Mouse (Mus musculus) lung, postnatal 0 days (tissue): ENCODE data around the gene Skor1. TPM values are rescaled to one million over a fixed set of nuclear protein-coding genes. Genes with fewer than 3 reads are reported as not detected.

ENCODE experiments used
- ATAC-seq: fragments of 200-750 bp; cut with Nextera tagmentation; 2 replicates; pipeline ENCODE4 v1.8.0; 2017; ENCODE audit warnings: moderate library complexity
- DNase-seq: peaks from one replicate; pipeline ENCODE4 v3.0.0-alpha.2; 2016; ENCODE audit warnings: low spot score
- H3K27ac ChIP-seq: fragments of 300-500 bp; sonication (generic); 2 replicates; pipeline ENCODE4 v1.5.1; 2014; ENCODE audit warnings: antibody characterized with exemption, mild to moderate bottlenecking, low read length, mixed read lengths
- H3K27me3 ChIP-seq: fragments of 300-500 bp; sonication (generic); replicated peaks from 2 replicates; pipeline ENCODE4 v1.6.1; 2014; ENCODE audit warnings: low read length, mixed read lengths; ENCODE audit not compliant: insufficient read depth
- H3K36me3 ChIP-seq: fragments of 300-500 bp; sonication (generic); 2 replicates; pipeline ENCODE4 v1.6.1; 2014; ENCODE audit warnings: low read length, mixed read lengths; ENCODE audit not compliant: insufficient read depth
- H3K4me1 ChIP-seq: fragments of 300-500 bp; sonication (generic); 2 replicates; pipeline ENCODE4 v1.6.1; 2014; ENCODE audit warnings: antibody characterized with exemption, low read depth, low read length, mixed read lengths; ENCODE audit not compliant: insufficient read depth
- H3K4me2 ChIP-seq: fragments of 300-500 bp; sonication (generic); replicated peaks from 2 replicates; pipeline ENCODE4 v1.6.1; 2014; ENCODE audit warnings: low read depth, mild to moderate bottlenecking, low read length, moderate library complexity, mixed read lengths
- H3K4me3 ChIP-seq: fragments of 300-500 bp; sonication (generic); 2 replicates; pipeline ENCODE4 v1.5.1; 2014; ENCODE audit warnings: low read depth, low read length
- H3K9ac ChIP-seq: fragments of 300-500 bp; sonication (generic); replicated peaks from 2 replicates; pipeline ENCODE4 v1.6.1; 2014; ENCODE audit warnings: low read depth, mild to moderate bottlenecking
- H3K9me3 ChIP-seq: fragments of 300-500 bp; sonication (generic); 2 replicates; pipeline ENCODE4 v1.6.1; 2016; ENCODE audit warnings: low read length, mixed read lengths
- CTCF ChIP-seq: IDR thresholded peaks from 2 replicates; pipeline ENCODE4 v1.5.1; 2016; ENCODE audit warnings: antibody characterized with exemption, mild to moderate bottlenecking
- EP300 ChIP-seq: IDR thresholded peaks from 2 replicates; pipeline ENCODE4 v1.6.1; 2016; ENCODE audit warnings: antibody characterized with exemption, mild to moderate bottlenecking, control low read depth
- WGBS: fragments of 180-500 bp; shearing (Covaris S2); extraction: QIAGEN DNeasy Blood & Tissue Kit; methylation state at CpG from one replicate; pipeline ENCODE4 v1.1.7; 2014; 5-methylcytosine and 5-hydroxymethylcytosine counted together
- polyA plus RNA-seq: library from polyadenylated mRNA; unstranded; fragments of >200 nt; fragmentation: Nextera tagmentation; extraction: Ambion mirVana; gene quantifications from 2 replicates; pipeline ENCODE4 v1.2.1, GENCODE M21; 2015

Skor1 gene
- polyA plus RNA-seq, 1 experiment from 2014 or later: 0.04 TPM

DNA sequence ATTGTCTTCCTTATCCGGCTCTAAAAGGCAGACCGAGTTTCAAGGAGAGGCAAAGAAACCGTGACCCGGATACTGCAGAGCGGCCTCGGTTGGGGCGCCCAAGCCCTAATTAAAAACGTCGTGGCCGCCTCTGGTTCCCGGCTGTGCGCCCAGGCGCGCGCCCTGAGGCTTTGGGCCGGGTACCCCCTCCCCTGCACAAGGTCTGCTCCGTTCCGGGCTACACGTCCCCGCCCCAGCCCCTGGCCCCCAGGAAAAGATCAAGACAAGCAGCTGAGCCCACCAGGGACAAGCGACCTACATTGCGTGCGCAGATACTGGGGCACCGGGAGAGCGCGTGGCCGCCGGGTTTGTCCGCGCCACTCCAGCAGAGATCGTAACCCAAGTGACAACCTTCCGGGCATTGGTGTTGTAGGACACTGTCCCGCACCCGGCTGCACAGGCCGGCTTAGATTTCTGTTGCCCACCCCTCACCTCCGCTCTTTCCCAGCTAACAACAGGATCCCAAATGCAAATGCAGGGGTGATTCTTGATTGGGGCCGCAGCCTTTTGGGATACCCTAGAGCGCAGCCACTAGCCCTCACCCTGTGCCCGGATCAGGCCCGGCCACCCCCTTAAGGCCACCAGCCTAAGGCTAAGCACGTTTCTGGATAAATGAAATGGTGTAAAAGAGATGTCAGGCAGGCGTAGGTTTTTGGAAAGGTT is 6.3 kb downstream of the Skor1 start:
- Histone ChIP-seq H3K9me3 (no peaks in the 10 kb centered on the region), H3K36me3 (no peaks in the 10 kb centered on the region), H3K27me3 (peaks cover 97% of the 10 kb centered on the region), H3K9ac (no peak overlapping the region), H3K4me2 (no peak overlapping the region), H3K4me3 (no peak overlapping the region; the same call in 1 of the 2 replicates), H3K27ac (no peak overlapping the region), H3K4me1 (peaks cover 8% of the 10 kb centered on the region)
- no peak for DNase-seq
- no peak for TF ChIP-seq EP300
- TF ChIP-seq CTCF: no peak
- no peak for ATAC-seq
- WGBS: under 1% methylated on average over 42 of the region's 42 CpGs

- H3K27me3 ChIP-seq: peaks cover 97% of the 10 kb centered on the region
- WGBS: 2% methylated on average over 24 of the region's 24 CpGs
- no peaks in the 10 kb centered on the region for H3K36me3 ChIP-seq
- no peaks in the 10 kb centered on the region for H3K9me3 ChIP-seq
- peaks cover 3% of the 10 kb centered on the region; the same call in 1 of the 2 replicates for H3K4me1 ChIP-seq
- no peak overlapping the region for H3K27ac ChIP-seq
- DNase-seq: no peak
- TF ChIP-seq EP300 (no peak), CTCF (no peak)
- no peak overlapping the region for H3K9ac ChIP-seq
- no peak for ATAC-seq
- H3K4me3 ChIP-seq: no peak overlapping the region; the same call in 1 of the 2 replicates
- H3K4me2 ChIP-seq: no peak overlapping the region
These were observed 7.0 kb downstream of the Skor1 start for GRCm38 (mm10) chr9:63141641-63142334.

- DNase-seq: no peak
These were observed 8.6 kb downstream of the Skor1 start for GRCm38 (mm10) chr9:63140211-63140610.

GRCm38 (mm10) chr9:63139661-63140060 is 9.1 kb downstream of the Skor1 start:
- Histone ChIP-seq H3K4me3 (no peak overlapping the region), H3K4me1 (0 out of 2 replicates have a peak, but pooled peaks cover 4% of the 10 kb centered on the region), H3K9ac (no peak overlapping the region), H3K4me2 (no peak overlapping the region), H3K36me3 (no peaks in the 10 kb centered on the region), H3K9me3 (no peaks in the 10 kb centered on the region), H3K27ac (no peak overlapping the region), H3K27me3 (peaks cover 93% of the 10 kb centered on the region)
- WGBS: 4% methylated on average over 17 of the region's 17 CpGs
- no peak for DNase-seq
- TF ChIP-seq CTCF: no peak
- no peak for TF ChIP-seq EP300
- no peak for ATAC-seq

More at GRCm38 (mm10) chr9:63140211-63140610, 8.6 kb downstream of the Skor1 start:
- no peak overlapping the region for H3K9ac ChIP-seq
- H3K36me3 ChIP-seq: no peaks in the 10 kb centered on the region
- H3K4me2 ChIP-seq: no peak overlapping the region
- H3K4me1 ChIP-seq: 0 out of 2 replicates have a peak, but pooled peaks cover 2% of the 10 kb centered on the region
- ATAC-seq: no peak
- no peaks in the 10 kb centered on the region for H3K9me3 ChIP-seq
- no peak overlapping the region for H3K27ac ChIP-seq
- 1% methylated on average over 9 of the region's 9 CpGs for WGBS
- H3K4me3 ChIP-seq: no peak overlapping the region
- H3K27me3 ChIP-seq: peaks cover 93% of the 10 kb centered on the region
- TF ChIP-seq EP300 (no peak), CTCF (no peak)

DNA sequence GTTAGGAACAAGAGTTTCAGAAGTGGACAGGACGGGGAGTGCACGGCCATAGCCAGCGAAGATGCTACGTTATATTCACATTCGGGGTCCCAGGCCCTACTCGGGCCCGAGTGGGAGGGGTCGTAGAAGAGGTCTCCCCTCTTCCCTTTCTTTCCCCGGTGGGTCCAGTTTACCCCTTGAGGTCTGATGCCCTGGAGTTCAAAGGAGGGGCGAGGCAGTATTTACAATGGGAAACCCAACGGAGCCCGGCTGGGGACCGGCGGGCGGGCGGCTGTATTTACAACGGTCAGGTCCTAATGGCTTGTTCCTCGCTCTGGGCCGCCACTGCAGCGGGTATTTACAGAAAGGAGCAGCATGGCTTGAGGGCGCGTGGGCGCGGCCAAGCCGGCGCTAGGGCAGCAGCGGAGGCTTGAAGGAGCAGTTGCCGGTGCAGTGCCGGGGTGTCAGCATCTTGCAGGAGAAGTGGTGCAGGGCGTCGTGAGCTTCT is 10.2 kb downstream of the Skor1 start:
- ATAC-seq (peak; percentile 52), DNase-seq (peak; percentile 39)
- TF ChIP-seq EP300 (no peak), CTCF (no peak)

GRCm38 (mm10) chr9:63137615-63137915 is 11.2 kb downstream of the Skor1 start:
- no peak for ATAC-seq
- DNase-seq: no peak
- Histone ChIP-seq H3K27ac (no peak overlapping the region), H3K4me2 (no peak overlapping the region), H3K9me3 (no peaks in the 10 kb centered on the region), H3K36me3 (no peaks in the 10 kb centered on the region), H3K27me3 (peaks cover 85% of the 10 kb centered on the region), H3K4me3 (no peak overlapping the region), H3K9ac (no peak overlapping the region), H3K4me1 (0 out of 2 replicates have a peak, but pooled peaks cover 4% of the 10 kb centered on the region)
- 9% methylated on average over 6 of the region's 6 CpGs for WGBS
- TF ChIP-seq CTCF (no peak), EP300 (no peak)

More for the DNA sequence above, 10.2 kb downstream of the Skor1 start:
- no peaks in the 10 kb centered on the region for H3K9me3 ChIP-seq
- H3K4me2 ChIP-seq: peak overlapping the region; percentile 17; the same call in 1 of the 2 replicates
- H3K4me3 ChIP-seq: 0 out of 2 replicates have a peak overlapping the region, but pooled peaks have one; percentile 5
- H3K27ac ChIP-seq: no peak overlapping the region
- 1% methylated on average over 27 of the region's 31 CpGs for WGBS
- no peaks in the 10 kb centered on the region for H3K36me3 ChIP-seq
- 0 out of 2 replicates have a peak, but pooled peaks cover 4% of the 10 kb centered on the region for H3K4me1 ChIP-seq
- H3K9ac ChIP-seq: no peak overlapping the region
- H3K27me3 ChIP-seq: peaks cover 92% of the 10 kb centered on the region
